Mouse (Mus musculus): ENCODE results near the gene Ncapd3.

Ncapd3 gene

GRCm38 (mm10) chr9:27029828-27030762 is at the start of gene Ncapd3, which contains the start of gene Vps26b:
Ncapd3 (plus strand) TSS chr9:27030175.
Vps26b (minus strand) TSS chr9:27030065.
- peak; percentile 97 to 99 for DNase-seq

DNA sequence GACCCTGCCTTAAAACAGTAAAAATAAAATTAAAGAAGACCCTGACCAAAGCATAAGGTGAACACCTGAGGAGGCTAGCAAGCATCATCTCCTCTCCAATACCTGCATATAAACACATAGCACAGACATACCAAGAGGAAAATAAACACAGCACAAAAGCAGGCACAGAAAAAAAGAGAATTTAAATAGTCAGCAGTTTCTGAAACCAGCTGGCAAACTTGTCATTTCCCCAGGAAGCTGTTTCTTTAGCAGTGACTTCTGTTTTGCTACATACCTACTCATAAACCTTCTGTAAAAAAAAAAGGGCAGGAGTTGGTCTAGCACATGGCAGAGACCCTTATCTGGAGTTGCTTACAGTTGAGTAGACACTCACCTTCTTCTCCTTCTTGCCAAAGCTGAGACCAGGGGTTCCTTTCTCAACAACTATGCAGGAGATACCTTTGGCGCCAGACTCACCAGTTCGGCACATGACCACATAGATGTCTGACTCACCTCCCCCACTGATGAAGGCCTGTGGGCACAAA is 44.8 kb upstream of the Ncapd3 start:
- DNase-seq, result no peak

DNA sequence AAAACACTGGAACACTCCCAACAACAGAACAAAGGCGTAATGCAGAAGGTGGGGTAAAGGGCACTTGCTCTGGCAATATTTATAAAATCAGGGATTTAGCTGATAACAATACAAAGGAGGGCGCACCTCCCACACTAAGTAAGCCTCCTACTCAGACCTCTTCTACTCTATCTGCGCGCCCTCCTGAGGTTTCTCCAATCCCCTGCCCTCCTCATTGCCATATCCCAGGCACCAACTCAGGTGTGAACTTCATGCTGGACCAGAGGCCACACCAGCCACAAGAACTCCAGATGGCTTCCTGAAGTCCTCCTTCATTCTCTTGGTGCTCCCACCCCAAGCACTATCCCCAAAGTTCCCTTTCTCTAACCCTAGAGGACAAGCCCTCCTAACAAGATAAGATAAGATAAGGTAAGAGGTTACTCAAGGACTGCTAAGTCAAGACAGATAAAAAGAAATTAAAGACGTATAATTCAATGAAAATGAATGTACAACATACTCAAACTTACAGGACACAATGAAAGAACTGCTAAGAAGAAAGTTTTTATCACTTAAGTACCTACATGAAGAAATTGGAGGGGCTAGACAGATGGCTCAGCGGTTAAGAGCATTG is 44.2 kb upstream of the Ncapd3 start:
- DNase-seq, result no peak

- no peak for DNase-seq
Measured at GRCm38 (mm10) chr9:26990181-26990580, 39.8 kb upstream of the Ncapd3 start.

- no peak for DNase-seq
Measured at GRCm38 (mm10) chr9:26993118-26993517, 36.9 kb upstream of the Ncapd3 start.

GRCm38 (mm10) chr9:26993900-26994299 is 36.1 kb upstream of the Ncapd3 start:
- no peak for DNase-seq

GRCm38 (mm10) chr9:26997062-26997461 is 32.9 kb upstream of the Ncapd3 start:
- no peak for DNase-seq

DNA sequence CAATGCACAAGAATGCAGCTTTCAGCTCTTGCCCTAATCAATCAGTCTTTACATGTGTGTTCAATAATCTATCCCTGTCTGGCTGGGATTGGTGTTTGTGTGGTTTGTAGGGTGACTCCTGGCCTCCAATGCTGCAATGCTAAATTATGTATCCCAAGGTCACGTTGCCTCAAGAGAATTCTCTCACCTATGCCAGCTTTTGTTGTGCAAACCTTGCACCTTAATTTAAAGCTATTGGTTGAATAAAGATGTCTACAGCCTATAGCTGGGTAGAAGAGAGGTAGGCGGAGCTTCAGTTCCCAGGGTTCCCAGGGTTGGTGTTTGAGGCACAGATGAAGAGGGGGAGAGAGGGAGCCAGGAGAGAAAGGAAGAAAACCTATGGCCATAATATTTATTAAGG is 32.5 kb upstream of the Ncapd3 start:
- no peak for DNase-seq

DNA sequence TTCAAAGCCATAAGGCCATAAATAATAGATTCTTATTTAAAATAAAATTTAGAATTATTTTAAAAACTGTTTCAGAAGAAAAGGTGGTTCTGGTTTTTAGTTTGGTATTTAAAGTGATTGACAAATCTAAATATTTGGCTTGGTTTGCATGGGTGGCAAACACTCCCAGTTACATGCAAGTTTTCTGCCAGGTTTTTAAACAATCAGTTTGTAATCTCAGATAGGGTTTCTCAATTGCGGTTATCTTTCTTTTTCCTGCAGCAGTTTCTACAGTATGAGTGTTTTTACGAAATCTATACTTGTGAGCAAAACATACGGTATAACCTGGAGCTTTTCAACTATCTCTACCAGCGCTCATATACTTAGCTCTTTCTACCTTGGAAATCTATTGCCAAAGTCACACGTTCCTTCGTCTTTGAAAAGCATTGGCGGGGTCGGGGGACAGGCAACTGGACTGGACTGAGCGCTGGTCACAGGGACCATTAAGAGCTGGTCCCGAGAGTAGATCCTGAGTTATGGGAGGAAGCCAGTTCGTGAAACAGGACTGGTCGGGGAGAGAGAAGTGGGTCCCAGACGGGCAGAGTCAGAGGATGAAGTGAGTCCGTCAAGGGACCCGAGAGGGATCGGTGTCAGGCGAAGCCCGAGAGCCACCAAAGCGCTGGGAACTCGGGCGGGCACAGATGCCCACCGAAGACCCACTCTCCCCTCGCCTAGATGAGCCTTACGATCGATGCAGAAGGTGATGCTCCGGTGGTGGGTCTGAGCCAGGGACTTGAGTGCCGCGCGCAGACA is 31.1 kb upstream of the Ncapd3 start:
- no peak for DNase-seq

GRCm38 (mm10) chr9:26999461-27000395 is 30.2 kb upstream of the Ncapd3 start, which contains the start of the genes Acad8 and Thyn1:
Acad8 (minus strand) TSS chr9:26999566.
Thyn1 (plus strand) TSS chr9:26999710.
- DNase-seq, result peak; percentile 97 to 98

- no peak for DNase-seq
Measured at GRCm38 (mm10) chr9:27005231-27005630, 24.7 kb upstream of the Ncapd3 start.

DNA sequence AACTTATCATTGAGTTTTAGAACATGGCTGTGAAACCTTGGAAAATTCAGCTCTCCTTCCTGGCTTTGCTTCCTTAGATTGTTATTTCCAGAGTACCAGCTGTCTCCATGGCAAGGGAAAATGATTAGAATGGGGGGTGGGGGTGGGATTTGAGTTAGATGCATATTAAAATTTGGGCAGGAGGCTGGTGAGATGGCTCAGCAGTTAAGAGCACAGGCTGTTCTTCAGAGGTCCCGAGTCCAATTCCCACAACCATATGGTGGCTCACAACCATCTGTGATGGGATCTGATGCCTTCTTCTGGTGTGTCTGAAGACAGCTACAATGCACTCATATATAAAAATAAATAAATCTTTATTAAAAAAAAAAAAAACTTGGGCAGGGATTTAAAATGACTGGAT is 24.0 kb upstream of the Ncapd3 start:
- DNase-seq, result no peak

GRCm38 (mm10) chr9:27006866-27007265 is 23.1 kb upstream of the Ncapd3 start:
- no peak for DNase-seq

- DNase-seq, result no peak
Measured at GRCm38 (mm10) chr9:27009231-27009630, 20.7 kb upstream of the Ncapd3 start.

- no peak for DNase-seq
Measured at GRCm38 (mm10) chr9:27011572-27011971, 18.4 kb upstream of the Ncapd3 start.

- no peak for DNase-seq
Measured at GRCm38 (mm10) chr9:27018961-27019360, 11.0 kb upstream of the Ncapd3 start.

DNA sequence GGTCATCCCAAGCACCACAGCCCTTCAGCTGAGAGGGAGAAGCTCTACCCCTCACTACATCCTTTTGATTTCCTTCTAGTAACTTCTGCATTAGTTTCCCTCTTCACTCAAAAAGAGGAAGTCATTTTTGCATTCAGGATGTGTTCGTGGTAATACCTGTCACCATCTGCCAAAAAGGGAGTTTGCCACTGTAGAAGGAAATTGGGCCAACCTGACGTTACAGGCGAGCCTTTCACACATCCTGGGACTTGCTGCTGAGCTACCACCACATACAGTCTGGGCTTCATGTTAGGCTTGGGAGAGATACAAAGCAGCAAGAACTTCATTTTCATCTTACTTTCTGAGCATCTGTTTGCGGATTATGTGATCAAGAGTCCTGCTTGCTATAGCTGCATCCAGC is 6.3 kb upstream of the Ncapd3 start:
- no peak for DNase-seq

DNA sequence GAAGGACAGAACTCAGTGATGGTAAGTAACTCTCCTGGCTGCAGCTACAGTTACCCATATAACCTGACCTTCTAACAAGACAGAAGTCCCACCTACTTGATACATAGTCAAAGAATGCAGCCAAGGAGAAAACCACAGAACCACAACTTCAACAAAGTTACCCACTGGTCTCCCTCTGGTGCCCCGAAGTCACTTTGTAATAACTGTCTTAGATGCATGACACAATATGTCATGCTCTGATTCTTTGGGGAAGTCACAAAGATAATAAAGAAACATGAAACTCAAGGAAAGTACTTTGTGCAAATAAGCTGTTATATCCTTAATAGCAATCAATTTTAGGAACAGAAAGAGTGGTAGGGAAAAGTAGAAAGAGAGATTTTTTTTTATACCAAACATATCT is 3.3 kb upstream of the Ncapd3 start:
- no peak for DNase-seq

DNA sequence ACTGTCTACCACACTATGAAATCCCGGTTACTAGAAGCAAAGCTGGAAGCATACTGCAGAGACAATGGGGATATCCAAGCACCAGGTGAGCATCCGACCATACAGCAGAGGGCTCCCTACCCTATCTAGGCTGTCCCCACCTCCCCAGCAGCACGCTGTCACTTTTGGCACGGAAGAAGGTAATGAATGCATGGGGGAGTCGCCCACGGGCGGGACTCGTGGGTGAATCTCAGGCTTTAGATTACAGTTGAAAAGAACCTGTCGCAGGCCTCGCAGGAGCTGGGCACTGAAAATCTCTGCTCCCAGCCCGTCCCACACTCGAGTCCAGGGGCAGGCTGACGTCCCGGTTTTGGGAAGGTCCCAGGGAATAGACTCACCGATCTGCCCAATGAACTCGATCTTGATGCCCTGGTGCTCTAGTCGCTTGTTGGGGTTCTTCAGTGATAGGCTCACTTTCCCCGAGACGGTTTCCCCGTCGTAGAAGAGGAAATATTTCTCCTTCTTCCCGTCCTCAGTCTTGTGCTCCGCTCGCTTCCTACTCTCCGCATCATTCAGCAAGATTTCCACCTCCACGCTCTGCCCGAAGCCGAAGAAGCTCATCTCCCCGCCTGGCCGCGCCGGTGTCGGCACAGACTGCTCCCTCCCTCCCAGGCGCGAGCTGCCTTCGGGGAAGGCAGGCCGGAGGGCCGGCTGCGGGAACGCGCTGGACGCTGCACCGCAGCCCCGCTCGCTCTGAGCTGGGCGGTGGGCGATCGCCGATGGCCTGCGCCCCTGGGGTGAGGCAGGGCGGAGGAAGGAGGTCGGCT is 750 bp upstream of the Ncapd3 start:
- DNase-seq, result peak; percentile 57 to 61

DNA sequence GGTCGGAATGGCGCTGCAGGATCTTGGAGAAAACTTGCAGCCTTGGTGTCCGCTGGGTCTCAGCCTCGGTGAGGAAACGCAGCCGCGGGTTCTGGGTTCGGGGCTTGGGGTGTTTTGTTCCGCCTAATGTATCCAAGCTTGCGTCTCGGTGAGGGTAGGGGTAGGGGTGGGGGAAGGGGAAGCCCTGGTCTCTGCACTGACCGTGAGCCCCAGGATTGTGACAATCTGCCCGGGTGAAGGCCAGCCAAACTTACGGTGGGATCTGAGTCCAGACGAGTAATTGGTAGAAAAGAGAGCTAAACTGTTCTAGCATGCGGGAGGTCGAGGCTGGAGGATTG is 757 bp downstream of the Ncapd3 start:
- no peak for DNase-seq

DNA sequence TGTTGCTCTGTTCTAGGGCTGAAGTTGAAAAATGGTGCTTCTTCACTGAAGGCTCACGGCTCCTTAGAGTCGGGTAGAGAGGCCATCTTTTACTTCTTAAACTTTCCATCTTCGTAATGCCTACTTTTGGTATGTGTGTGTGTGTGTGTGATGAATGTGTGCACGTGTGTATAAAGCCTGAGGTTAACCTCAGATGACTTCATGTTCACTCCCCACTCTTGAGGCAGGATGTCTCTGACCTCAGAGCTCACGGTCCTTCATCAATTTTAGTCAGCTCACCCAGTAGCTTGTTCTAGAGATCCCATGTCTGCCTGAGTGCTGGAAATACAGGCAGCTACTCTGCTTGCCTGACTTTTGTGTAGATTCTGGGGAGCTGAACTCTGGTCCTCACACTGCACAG is 13.9 kb downstream of the Ncapd3 start:
- no peak for DNase-seq

All from kidney, postnatal 4 days (tissue).